Mouse (Mus musculus) hindbrain, embryonic 11.5 days (tissue): Measurements from ENCODE around the gene Otud6a. TPM values are rescaled to one million over a fixed set of nuclear protein-coding genes. Genes with fewer than 3 reads are reported as not detected.
"Not testable (repeated sequence)": the region's sequence is repeated elsewhere in the genome, so short reads cannot be mapped to it uniquely, and the experiment has no call there.

Source experiments
- ATAC-seq: fragments of 200-750 bp; cut with Nextera tagmentation; 2 replicates; pipeline ENCODE4 v1.8.0; 2017; ENCODE audit warnings: mild to moderate bottlenecking, moderate TSS enrichment, moderate library complexity; ENCODE audit not compliant: low FRiP score
- DNase-seq: peaks from one replicate; pipeline ENCODE4 v3.0.0-alpha.2; 2015; ENCODE audit warnings: low spot score
- H3K27ac ChIP-seq: fragments of 300-500 bp; sonication (generic); 2 replicates; pipeline ENCODE4 v1.5.1; 2014; ENCODE audit warnings: mild to moderate bottlenecking, low read depth, low read length
- H3K27me3 ChIP-seq: fragments of 300-500 bp; sonication (generic); 2 replicates; pipeline ENCODE4 v1.6.1; 2014; ENCODE audit warnings: mild to moderate bottlenecking, low read length, moderate library complexity, mixed read lengths; ENCODE audit not compliant: control insufficient read depth, insufficient read depth
- H3K36me3 ChIP-seq: fragments of 300-500 bp; sonication (generic); 2 replicates; pipeline ENCODE4 v1.6.1; 2014; ENCODE audit warnings: mild to moderate bottlenecking, low read length, moderate library complexity, mixed read lengths; ENCODE audit not compliant: control insufficient read depth, insufficient read depth
- H3K4me1 ChIP-seq: fragments of 300-500 bp; sonication (generic); replicated peaks from 2 replicates; pipeline ENCODE4 v1.6.1; 2014; ENCODE audit warnings: low read length, mixed read lengths; ENCODE audit not compliant: control insufficient read depth, insufficient read depth
- H3K4me2 ChIP-seq: fragments of 300-500 bp; sonication (generic); replicated peaks from 2 replicates; pipeline ENCODE4 v1.6.1; 2014; ENCODE audit warnings: mild to moderate bottlenecking, low read depth, low read length
- H3K4me3 ChIP-seq: fragments of 300-500 bp; sonication (generic); 2 replicates; pipeline ENCODE4 v1.5.1; 2014; ENCODE audit warnings: low read depth, low read length
- H3K9ac ChIP-seq: fragments of 300-500 bp; sonication (generic); 2 replicates; pipeline ENCODE4 v1.6.1; 2014; ENCODE audit warnings: low read depth, low read length
- H3K9me3 ChIP-seq: fragments of 300-500 bp; sonication (generic); 2 replicates; pipeline ENCODE4 v1.6.1; 2016; ENCODE audit warnings: low read length; ENCODE audit not compliant: control insufficient read depth
- WGBS: fragments of 180-500 bp; shearing (Covaris S2); extraction: QIAGEN DNeasy Blood & Tissue Kit; methylation state at CpG from one replicate; pipeline ENCODE4 v1.1.7; 2014; 5-methylcytosine and 5-hydroxymethylcytosine counted together
- microRNA counts: library from miRNA; unstranded; fragments of <30 nt; microRNA quantifications from one replicate; lab custom pipeline; 2015
- polyA plus RNA-seq: library from polyadenylated mRNA; unstranded; fragments of >200 nt; fragmentation: Nextera tagmentation; extraction: Ambion mirVana; gene quantifications from 2 replicates; pipeline ENCODE4 v1.2.1, GENCODE M21; 2014

The Otud6a gene
- polyA plus RNA-seq, 1 experiment from 2014 or later = not detected

- not testable (repeated sequence) for DNase-seq, H3K4me1 ChIP-seq, H3K36me3 ChIP-seq, H3K9me3 ChIP-seq, ATAC-seq, H3K27me3 ChIP-seq, H3K9ac ChIP-seq, H3K4me3 ChIP-seq, H3K4me2 ChIP-seq, H3K27ac ChIP-seq
- WGBS = 94% methylated on average over 2 of the region's 2 CpGs
Measured at GRCm38 (mm10) chrX:100442617-100443016, 13.8 kb downstream of the Otud6a start, which contains the start of gene Awat2. Gene Awat2, minus strand, starts transcription at chrX:100442717.

DNA sequence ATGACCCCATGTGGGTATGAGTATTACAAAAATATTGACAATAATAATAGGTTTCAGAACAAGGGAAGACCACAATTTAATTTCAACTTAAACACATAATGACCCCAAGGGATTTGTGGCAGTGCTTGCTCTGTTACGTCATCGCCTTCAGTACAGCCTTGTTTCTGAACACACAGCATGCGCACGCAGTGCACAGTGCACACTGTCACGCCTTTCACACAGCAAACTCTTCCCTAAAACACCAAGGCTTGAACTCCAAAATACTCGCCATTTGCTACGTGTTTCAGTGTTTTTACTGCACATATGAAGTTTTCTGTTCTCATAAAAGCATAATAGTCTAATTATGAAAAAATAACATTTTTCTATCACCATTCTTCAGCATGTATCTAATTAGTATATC is 14.7 kb downstream of the Otud6a start:
- H3K4me2 ChIP-seq = no peak overlapping the region
- H3K4me3 ChIP-seq = no peak overlapping the region
- no peak for ATAC-seq
- no peaks in the 10 kb centered on the region for H3K36me3 ChIP-seq
- WGBS = 93% methylated on average over 7 of the region's 7 CpGs
- H3K9me3 ChIP-seq = no peaks in the 10 kb centered on the region
- no peak for DNase-seq
- H3K4me1 ChIP-seq = no peaks in the 10 kb centered on the region
- no peak overlapping the region for H3K27ac ChIP-seq
- H3K9ac ChIP-seq = no peak overlapping the region
- no peaks in the 10 kb centered on the region for H3K27me3 ChIP-seq

GRCm38 (mm10) chrX:100468047-100468446 is 39.2 kb downstream of the Otud6a start:
- Histone ChIP-seq H3K4me1 (no peaks in the 10 kb centered on the region), H3K9me3 (no peaks in the 10 kb centered on the region), H3K4me2 (no peak overlapping the region), H3K9ac (no peak overlapping the region), H3K4me3 (no peak overlapping the region), H3K27ac (no peak overlapping the region), H3K27me3 (no peaks in the 10 kb centered on the region), H3K36me3 (no peaks in the 10 kb centered on the region)
- WGBS = 73% methylated on average over 4 of the region's 4 CpGs
- ATAC-seq (no peak), DNase-seq (no peak)

- no peak overlapping the region for H3K4me2 ChIP-seq
- H3K36me3 ChIP-seq = no peaks in the 10 kb centered on the region
- DNase-seq (no peak), ATAC-seq (no peak)
- H3K9me3 ChIP-seq = no peaks in the 10 kb centered on the region
- H3K27ac ChIP-seq = no peak overlapping the region
- H3K4me3 ChIP-seq = no peak overlapping the region
- no peaks in the 10 kb centered on the region for H3K4me1 ChIP-seq
- WGBS = 87% methylated on average over 3 of the region's 3 CpGs
- no peak overlapping the region for H3K9ac ChIP-seq
- no peaks in the 10 kb centered on the region; the same call in 1 of the 2 replicates for H3K27me3 ChIP-seq
Measured at GRCm38 (mm10) chrX:100470126-100470525, 41.3 kb downstream of the Otud6a start.

GRCm38 (mm10) chrX:100471491-100471890 is 42.7 kb downstream of the Otud6a start:
- 90% methylated on average over 3 of the region's 3 CpGs for WGBS
- Histone ChIP-seq H3K4me3 (no peak overlapping the region), H3K4me2 (no peak overlapping the region), H3K4me1 (no peaks in the 10 kb centered on the region), H3K9ac (no peak overlapping the region), H3K9me3 (no peaks in the 10 kb centered on the region), H3K27ac (no peak overlapping the region), H3K36me3 (no peaks in the 10 kb centered on the region), H3K27me3 (no peaks in the 10 kb centered on the region; the same call in 1 of the 2 replicates)
- ATAC-seq (no peak), DNase-seq (no peak)

DNA sequence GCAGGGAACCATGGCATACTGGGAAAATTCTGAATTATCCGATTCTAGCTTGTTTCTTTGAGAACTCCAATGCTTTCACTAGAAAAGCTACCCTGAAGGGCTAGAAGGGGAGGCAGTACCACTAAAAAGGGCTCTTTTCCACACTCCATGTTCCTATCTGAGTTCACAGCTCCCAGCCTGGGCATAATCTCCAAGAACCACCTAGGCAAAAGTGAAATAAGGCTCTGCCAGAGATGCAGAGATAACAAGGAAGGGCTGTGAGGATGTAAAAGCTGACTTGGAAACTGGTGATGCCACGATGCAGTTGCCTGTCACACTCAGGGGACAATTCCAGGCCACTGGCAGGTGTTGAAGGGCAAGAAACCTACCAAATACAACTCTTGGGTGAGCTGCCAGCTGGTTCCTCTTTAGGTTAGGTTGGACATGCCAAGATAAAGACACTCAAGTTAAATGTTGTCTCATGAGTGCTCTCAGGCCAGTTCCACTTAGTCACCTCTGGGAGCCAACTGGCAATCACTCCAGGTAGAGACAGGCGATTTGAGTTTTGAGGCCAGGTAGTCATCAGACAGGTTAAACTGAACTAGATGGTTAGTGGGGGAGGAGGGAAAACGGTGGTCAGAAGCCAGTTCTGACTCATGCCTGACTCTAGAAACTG is 46.9 kb downstream of the Otud6a start:
- 74% methylated on average over 4 of the region's 4 CpGs for WGBS
- Histone ChIP-seq H3K27me3 (no peaks in the 10 kb centered on the region; the same call in 1 of the 2 replicates), H3K4me3 (no peak overlapping the region), H3K9me3 (no peaks in the 10 kb centered on the region), H3K4me2 (no peak overlapping the region), H3K27ac (no peak overlapping the region), H3K4me1 (no peaks in the 10 kb centered on the region), H3K9ac (no peak overlapping the region), H3K36me3 (no peaks in the 10 kb centered on the region)
- ATAC-seq = no peak
- no peak for DNase-seq

MicroRNA genes within 50 kb of the gene (microRNA counts, 519-probe panel; counts per million panel counts)
- microRNA mmu-miR-676 (lab: Ali Mortazavi, UCI) = 3,328 counts per million, percentile 20 among the panel's probes with 10 or more counts

Other genes starting within 250 kb of the Otud6a start
- 0.32 and 0.71 TPM in 2 replicates for gene Awat2, start 13.7 kb downstream of the Otud6a start, polyA plus RNA-seq
- gene Igbp1, start 65.3 kb downstream of the Otud6a start, polyA plus RNA-seq = 42.0 and 45.0 TPM in 2 replicates
- gene Dgat2l6, start 95.8 kb downstream of the Otud6a start, polyA plus RNA-seq = not detected in 2 replicates
- gene Awat1, start 143.2 kb downstream of the Otud6a start, polyA plus RNA-seq = not detected in 2 replicates
- not detected in 2 replicates for gene P2ry4, start 165.9 kb downstream of the Otud6a start, polyA plus RNA-seq
- 0.11 TPM in 1 of 2 replicates, not detected in the other for gene Arr3, start 176.5 kb downstream of the Otud6a start, polyA plus RNA-seq
- gene Kif4, start 196.7 kb downstream of the Otud6a start, polyA plus RNA-seq = 39.7 and 40.7 TPM in 2 replicates
- gene Pdzd11, start 197.6 kb downstream of the Otud6a start, polyA plus RNA-seq = 144 and 145 TPM in 2 replicates